Mouse (Mus musculus) adrenal gland, postnatal 25 days (tissue): ENCODE measurements around the gene Atrip. TPM values are rescaled to one million over a fixed set of nuclear protein-coding genes. Genes with fewer than 3 reads are reported as not detected.
A peak's percentile ranks its signal among the peaks of the same experiment; 100 is the strongest.

ENCODE experiments used
- DNase-seq: peaks from one replicate; pipeline ENCODE4 v3.0.0; 2021; ENCODE audit warnings: mixed read lengths
- long read RNA-seq: library from polyadenylated mRNA; stranded (forward); transcript quantifications from one replicate; pipeline ENCODE4 v2.0.0, GENCODE M21; 2021
- total RNA-seq: library from RNA; stranded (reverse); gene quantifications from 2 replicates; pipeline ENCODE4 v1.2.3, GENCODE M21; 2021

Gene Atrip
- 18.1 and 20.5 TPM in 2 replicates for total RNA-seq
- long read RNA-seq, full-length matches to known transcripts: 25 of 36 reads
- long read RNA-seq, partial matches to known transcripts: 2 of 36 reads
- long read RNA-seq, other reads (novel, unspliced or antisense): 9 of 36 reads

- peak; percentile 95 for DNase-seq
Measured at GRCm38 (mm10) chr9:109073661-109074573, at the start of gene Atrip. Gene Atrip, minus strand, starts transcription at chr9:109074124.

- DNase-seq: no peak
Measured at GRCm38 (mm10) chr9:109123266-109123665, 49.3 kb upstream of the Atrip start.

- DNase-seq: no peak
Measured at GRCm38 (mm10) chr9:109122553-109123085, 48.7 kb upstream of the Atrip start.

GRCm38 (mm10) chr9:109120956-109121355 is 47.0 kb upstream of the Atrip start:
- DNase-seq: no peak

- DNase-seq: peak; percentile 3
Measured at GRCm38 (mm10) chr9:109119571-109119970, 45.6 kb upstream of the Atrip start.

GRCm38 (mm10) chr9:109118106-109118505 is 44.2 kb upstream of the Atrip start:
- DNase-seq: peak; percentile 3

- peak; percentile 58 for DNase-seq
Measured at GRCm38 (mm10) chr9:109116205-109116604, 42.3 kb upstream of the Atrip start.

- DNase-seq: no peak
Measured at GRCm38 (mm10) chr9:109114871-109115270, 40.9 kb upstream of the Atrip start.

GRCm38 (mm10) chr9:109114276-109114675 is 40.4 kb upstream of the Atrip start:
- DNase-seq: no peak

- no peak for DNase-seq
Measured at GRCm38 (mm10) chr9:109113331-109113730, 39.4 kb upstream of the Atrip start.

- no peak for DNase-seq
Measured at GRCm38 (mm10) chr9:109111591-109111990, 37.7 kb upstream of the Atrip start.

GRCm38 (mm10) chr9:109111101-109111500 is 37.2 kb upstream of the Atrip start:
- DNase-seq: no peak

GRCm38 (mm10) chr9:109110240-109110639 is 36.3 kb upstream of the Atrip start:
- DNase-seq: no peak

- no peak for DNase-seq
Measured at GRCm38 (mm10) chr9:109107341-109107740, 33.4 kb upstream of the Atrip start.

- DNase-seq: peak; percentile 7
Measured at GRCm38 (mm10) chr9:109105648-109106047, 31.7 kb upstream of the Atrip start.

- DNase-seq: peak; percentile 86
Measured at GRCm38 (mm10) chr9:109105011-109105410, 31.1 kb upstream of the Atrip start.

- peak; percentile 50 for DNase-seq
Measured at GRCm38 (mm10) chr9:109104083-109104482, 30.2 kb upstream of the Atrip start.

GRCm38 (mm10) chr9:109103250-109103649 is 29.3 kb upstream of the Atrip start:
- DNase-seq: peak; percentile 91

GRCm38 (mm10) chr9:109102541-109102940 is 28.6 kb upstream of the Atrip start:
- DNase-seq: peak; percentile 46

- peak; percentile 9 for DNase-seq
Measured at GRCm38 (mm10) chr9:109101933-109102445, 28.1 kb upstream of the Atrip start.

- peak; percentile 14 for DNase-seq
Measured at GRCm38 (mm10) chr9:109100307-109100928, 26.5 kb upstream of the Atrip start.

- peak; percentile 78 for DNase-seq
Measured at GRCm38 (mm10) chr9:109098969-109099368, 25.0 kb upstream of the Atrip start.

- peak; percentile 2 for DNase-seq
Measured at GRCm38 (mm10) chr9:109098366-109098765, 24.4 kb upstream of the Atrip start.
